Mouse (Mus musculus) midbrain, embryonic 15.5 days (tissue): ENCODE results near the gene Cdkl2. TPM values are rescaled to one million over a fixed set of nuclear protein-coding genes. Genes with fewer than 3 reads are reported as not detected.

Source experiments
- ATAC-seq: fragments of 200-750 bp; cut with Nextera tagmentation; replicated peaks from 2 replicates; pipeline ENCODE4 v1.8.0; 2017; ENCODE audit warnings: moderate TSS enrichment
- H3K27ac ChIP-seq: fragments of 300-500 bp; sonication (generic); 2 replicates; pipeline ENCODE4 v1.5.1; 2015; ENCODE audit warnings: mild to moderate bottlenecking, inconsistent platforms
- H3K27me3 ChIP-seq: fragments of 300-500 bp; sonication (generic); replicated peaks from 2 replicates; pipeline ENCODE4 v1.6.1; 2015; ENCODE audit warnings: inconsistent platforms
- H3K36me3 ChIP-seq: fragments of 300-500 bp; sonication (generic); replicated peaks from 2 replicates; pipeline ENCODE4 v1.6.1; 2015; ENCODE audit warnings: inconsistent platforms
- H3K4me1 ChIP-seq: fragments of 300-500 bp; sonication (generic); 2 replicates; pipeline ENCODE4 v1.6.1; 2015; ENCODE audit warnings: inconsistent platforms
- H3K4me2 ChIP-seq: fragments of 300-500 bp; sonication (generic); 2 replicates; pipeline ENCODE4 v1.6.1; 2015; ENCODE audit warnings: inconsistent platforms, mild to moderate bottlenecking, moderate library complexity
- H3K4me3 ChIP-seq: fragments of 300-500 bp; sonication (generic); 2 replicates; pipeline ENCODE4 v1.5.1; 2015; ENCODE audit warnings: mild to moderate bottlenecking, inconsistent platforms
- H3K9ac ChIP-seq: fragments of 300-500 bp; sonication (generic); 2 replicates; pipeline ENCODE4 v1.6.1; 2015; ENCODE audit warnings: mild to moderate bottlenecking, inconsistent platforms
- H3K9me3 ChIP-seq: fragments of 300-500 bp; sonication (generic); 2 replicates; pipeline ENCODE4 v1.6.1; 2016; ENCODE audit warnings: inconsistent platforms
- WGBS: fragments of 180-500 bp; shearing (Covaris S2); methylation state at CpG from one replicate; pipeline ENCODE4 v1.1.7; 2015; ENCODE audit warnings: mixed read lengths; 5-methylcytosine and 5-hydroxymethylcytosine counted together
- polyA plus RNA-seq: library from polyadenylated mRNA; unstranded; fragments of >200 nt; fragmentation: Nextera tagmentation; extraction: Ambion mirVana; gene quantifications from 2 replicates; pipeline ENCODE4 v1.2.1, GENCODE M21; 2015

The Cdkl2 gene
- polyA plus RNA-seq, 1 experiment from 2014 or later, result 10.5 TPM

DNA sequence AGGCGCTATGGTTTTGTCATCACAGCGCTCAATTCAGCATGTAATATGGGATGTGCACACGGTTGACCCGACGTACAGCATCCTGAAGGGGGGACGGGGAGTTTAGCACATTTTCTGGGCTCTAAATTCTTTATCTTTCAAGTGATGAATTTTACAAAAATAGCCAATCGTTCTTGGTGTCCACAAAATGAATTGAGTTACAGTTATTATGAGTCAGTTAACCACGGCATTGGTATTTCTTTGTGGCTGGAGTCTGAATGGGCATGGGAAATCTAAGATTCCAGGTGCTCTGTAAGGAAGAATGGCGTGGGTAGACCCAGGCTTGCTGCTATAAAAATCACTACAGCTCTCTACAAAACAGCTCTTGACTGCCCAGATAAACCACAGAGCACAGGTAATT, 54.4 kb downstream of the Cdkl2 start:
- no peak overlapping the region for H3K4me2 ChIP-seq

DNA sequence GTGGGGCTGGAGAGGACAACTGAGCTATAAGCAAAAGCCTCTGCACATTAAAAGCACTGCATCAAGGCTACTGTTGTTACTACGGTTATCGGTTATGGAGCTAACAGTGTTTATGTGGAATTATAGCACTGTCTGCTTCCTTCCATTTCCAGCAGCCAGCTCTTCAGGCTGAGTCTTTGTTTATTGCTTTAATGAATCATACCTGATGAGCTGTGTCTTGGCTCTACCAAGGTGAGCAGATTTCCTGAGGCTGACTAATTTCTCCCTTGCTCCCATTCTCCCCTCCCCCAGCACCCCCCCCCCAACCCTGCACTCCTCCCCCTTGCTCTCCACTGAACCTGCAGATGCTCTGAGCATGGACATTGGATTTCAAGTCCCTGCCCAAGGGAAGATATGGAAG, 55.9 kb downstream of the Cdkl2 start:
- no peak overlapping the region for H3K4me2 ChIP-seq
- no peaks in the 10 kb centered on the region for H3K36me3 ChIP-seq
- no peak overlapping the region for H3K4me3 ChIP-seq
- ATAC-seq, result no peak
- H3K27me3 ChIP-seq, result no peaks in the 10 kb centered on the region
- H3K4me1 ChIP-seq, result no peaks in the 10 kb centered on the region
- no peak overlapping the region for H3K27ac ChIP-seq
- no peak overlapping the region for H3K9ac ChIP-seq
- H3K9me3 ChIP-seq, result no peaks in the 10 kb centered on the region
- WGBS, result 95% methylated on average over 2 of the region's 2 CpGs

More for the DNA sequence above, 54.4 kb downstream of the Cdkl2 start:
- WGBS, result 78% methylated on average over 9 of the region's 9 CpGs
- H3K9me3 ChIP-seq, result no peaks in the 10 kb centered on the region
- H3K36me3 ChIP-seq, result no peaks in the 10 kb centered on the region
- no peak for ATAC-seq
- H3K9ac ChIP-seq, result no peak overlapping the region
- H3K4me1 ChIP-seq, result no peaks in the 10 kb centered on the region
- H3K4me3 ChIP-seq, result no peak overlapping the region
- H3K27ac ChIP-seq, result no peak overlapping the region
- no peaks in the 10 kb centered on the region for H3K27me3 ChIP-seq

DNA sequence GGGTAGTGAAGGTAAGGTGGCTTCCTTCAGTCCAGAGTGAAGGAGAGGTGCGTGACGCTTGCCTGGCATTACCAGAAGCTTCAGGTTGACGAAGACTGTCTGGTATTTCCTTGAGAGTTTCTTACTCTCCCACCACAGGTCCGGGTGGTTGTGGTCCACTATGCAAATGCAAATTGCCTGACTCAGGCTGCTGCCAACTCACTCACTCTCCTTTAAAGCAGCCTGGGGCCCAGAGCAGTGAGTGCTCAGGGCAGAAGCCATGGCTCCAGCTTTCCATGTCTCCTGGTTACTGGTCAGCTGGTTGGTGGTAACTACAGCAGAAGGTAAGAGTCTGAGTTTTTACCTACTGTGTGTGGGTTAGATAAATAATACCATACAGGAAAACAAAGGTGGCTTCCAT, 56.4 kb downstream of the Cdkl2 start, which contains the start of gene Odaph:
Odaph (plus strand) TSS at position 240 of the 400 bp plus-strand sequence.
- no peak within 1 kb of the TSS for H3K9ac ChIP-seq
- H3K27me3 ChIP-seq, result no peaks in the 10 kb centered on the region
- H3K9me3 ChIP-seq, result no peaks in the 10 kb centered on the region
- no peaks in the 10 kb centered on the region for H3K36me3 ChIP-seq
- H3K4me3 ChIP-seq, result no peak within 1 kb of the TSS
- 67% methylated on average over 4 of the region's 4 CpGs for WGBS
- no peaks in the 10 kb centered on the region for H3K4me1 ChIP-seq
- no peak for ATAC-seq
- H3K27ac ChIP-seq, result no peak within 1 kb of the TSS
- no peak within 1 kb of the TSS for H3K4me2 ChIP-seq

DNA sequence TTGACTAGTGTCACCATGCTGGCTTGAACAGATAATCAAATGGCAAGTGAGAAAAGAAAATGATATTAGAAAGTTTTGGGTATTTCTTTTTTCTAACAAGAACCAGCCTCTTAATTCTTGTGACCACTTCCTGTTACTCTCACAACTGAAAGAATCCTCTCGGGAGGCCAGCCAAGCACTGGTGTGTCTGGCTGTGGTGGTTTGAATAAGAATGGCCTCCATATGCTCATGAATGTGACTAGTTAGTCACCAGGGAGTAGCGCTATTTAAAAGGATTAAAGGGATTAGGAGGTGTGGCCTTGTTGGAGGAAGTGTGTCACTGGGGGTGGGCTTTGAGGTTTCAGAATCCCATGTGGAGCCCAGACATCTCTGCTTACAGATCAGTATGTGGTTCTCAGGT, 58.0 kb downstream of the Cdkl2 start:
- no peak overlapping the region for H3K9ac ChIP-seq
- no peak overlapping the region for H3K4me3 ChIP-seq
- H3K27ac ChIP-seq, result no peak overlapping the region
- no peak overlapping the region for H3K4me2 ChIP-seq
- no peak for ATAC-seq
- H3K9me3 ChIP-seq, result no peaks in the 10 kb centered on the region
- H3K27me3 ChIP-seq, result no peaks in the 10 kb centered on the region
- 24% methylated on average over 2 of the region's 2 CpGs for WGBS
- H3K4me1 ChIP-seq, result no peaks in the 10 kb centered on the region
- H3K36me3 ChIP-seq, result no peaks in the 10 kb centered on the region

DNA sequence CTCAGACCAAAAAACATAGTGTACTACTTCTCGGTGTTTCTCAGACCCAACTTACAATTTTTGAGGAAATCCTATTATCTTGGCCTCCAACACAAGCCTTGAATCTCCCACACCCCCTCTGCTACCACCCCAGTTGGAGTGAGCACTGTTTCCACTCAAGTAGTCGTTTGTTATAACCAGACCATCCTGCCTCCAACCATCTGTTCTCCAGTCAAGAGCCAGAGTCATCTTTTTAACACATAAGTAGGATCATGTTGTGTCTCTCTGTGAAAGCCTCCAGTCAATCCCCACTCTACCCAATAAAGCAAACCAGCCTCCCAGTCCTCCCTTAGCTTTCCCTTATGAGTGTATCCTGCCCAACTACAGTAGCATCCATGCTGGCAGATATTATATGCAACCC, 60.2 kb downstream of the Cdkl2 start:
- Histone ChIP-seq H3K4me1 (no peaks in the 10 kb centered on the region), H3K27ac (no peak overlapping the region), H3K9ac (no peak overlapping the region), H3K27me3 (no peaks in the 10 kb centered on the region), H3K4me3 (no peak overlapping the region), H3K4me2 (no peak overlapping the region), H3K36me3 (no peaks in the 10 kb centered on the region), H3K9me3 (no peaks in the 10 kb centered on the region)
- no peak for ATAC-seq
- 77% methylated on average over 2 of the region's 2 CpGs for WGBS

DNA sequence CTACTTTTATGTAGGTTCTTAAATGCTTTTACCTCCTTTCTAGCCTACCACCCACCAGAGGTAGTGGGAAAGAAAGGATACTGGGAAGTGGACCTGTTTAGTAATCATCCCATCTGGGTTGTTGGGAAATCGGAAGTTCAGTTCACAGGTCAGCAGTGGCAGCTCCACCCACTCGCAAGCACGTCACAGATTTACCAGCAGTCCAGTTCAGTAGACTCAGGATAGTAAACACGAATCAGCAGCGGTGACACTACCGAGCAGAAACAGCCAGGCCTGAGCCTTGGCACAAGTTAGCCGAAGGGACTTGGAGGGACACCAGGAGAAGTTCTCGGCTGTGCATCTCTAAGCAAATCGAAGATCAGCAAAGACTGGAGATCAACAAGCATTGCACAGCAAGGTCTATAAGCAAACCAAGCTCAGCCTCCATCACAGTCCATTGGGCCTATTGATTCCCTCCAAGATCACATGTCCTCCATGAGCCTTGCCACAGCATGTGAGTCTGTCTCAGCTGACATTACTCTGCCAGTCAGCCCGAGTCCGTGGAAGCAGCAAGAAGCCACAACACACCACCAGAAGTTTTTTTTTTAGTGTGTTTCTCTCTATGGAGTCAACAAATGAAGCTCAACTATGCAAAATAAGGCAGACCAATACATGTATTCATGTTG, 62.4 kb downstream of the Cdkl2 start:
- H3K9me3 ChIP-seq, result no peaks in the 10 kb centered on the region
- WGBS, result 92% methylated on average over 11 of the region's 11 CpGs
- no peak overlapping the region for H3K9ac ChIP-seq
- no peaks in the 10 kb centered on the region for H3K36me3 ChIP-seq
- no peak overlapping the region for H3K4me3 ChIP-seq
- no peaks in the 10 kb centered on the region for H3K27me3 ChIP-seq
- H3K4me1 ChIP-seq, result no peaks in the 10 kb centered on the region
- no peak for ATAC-seq
- no peak overlapping the region for H3K4me2 ChIP-seq
- no peak overlapping the region for H3K27ac ChIP-seq

DNA sequence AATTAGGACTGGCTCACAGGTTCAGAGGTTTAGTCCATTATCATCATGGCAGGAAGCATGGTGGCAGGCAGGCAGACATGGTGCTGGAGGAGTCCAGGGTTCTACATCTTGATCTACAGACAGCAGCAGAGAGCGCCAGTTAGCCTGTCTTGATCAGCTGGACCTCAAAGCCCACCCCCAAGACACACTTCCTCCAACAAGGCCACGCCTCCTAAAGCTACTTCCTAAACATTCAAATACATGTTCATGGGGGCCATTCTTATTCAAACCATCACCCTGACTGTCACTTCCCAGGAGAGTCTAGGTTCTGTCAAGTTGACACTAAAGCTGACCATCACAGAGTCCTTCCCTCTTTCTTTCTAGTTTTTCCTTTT, 66.3 kb downstream of the Cdkl2 start:
- no peaks in the 10 kb centered on the region for H3K36me3 ChIP-seq
- no peaks in the 10 kb centered on the region for H3K27me3 ChIP-seq
- WGBS, result 89% methylated on average over 2 of the region's 2 CpGs
- no peak overlapping the region for H3K4me3 ChIP-seq
- H3K27ac ChIP-seq, result no peak overlapping the region
- no peaks in the 10 kb centered on the region for H3K4me1 ChIP-seq
- ATAC-seq, result no peak
- no peak overlapping the region for H3K9ac ChIP-seq
- no peaks in the 10 kb centered on the region for H3K9me3 ChIP-seq
- no peak overlapping the region for H3K4me2 ChIP-seq

DNA sequence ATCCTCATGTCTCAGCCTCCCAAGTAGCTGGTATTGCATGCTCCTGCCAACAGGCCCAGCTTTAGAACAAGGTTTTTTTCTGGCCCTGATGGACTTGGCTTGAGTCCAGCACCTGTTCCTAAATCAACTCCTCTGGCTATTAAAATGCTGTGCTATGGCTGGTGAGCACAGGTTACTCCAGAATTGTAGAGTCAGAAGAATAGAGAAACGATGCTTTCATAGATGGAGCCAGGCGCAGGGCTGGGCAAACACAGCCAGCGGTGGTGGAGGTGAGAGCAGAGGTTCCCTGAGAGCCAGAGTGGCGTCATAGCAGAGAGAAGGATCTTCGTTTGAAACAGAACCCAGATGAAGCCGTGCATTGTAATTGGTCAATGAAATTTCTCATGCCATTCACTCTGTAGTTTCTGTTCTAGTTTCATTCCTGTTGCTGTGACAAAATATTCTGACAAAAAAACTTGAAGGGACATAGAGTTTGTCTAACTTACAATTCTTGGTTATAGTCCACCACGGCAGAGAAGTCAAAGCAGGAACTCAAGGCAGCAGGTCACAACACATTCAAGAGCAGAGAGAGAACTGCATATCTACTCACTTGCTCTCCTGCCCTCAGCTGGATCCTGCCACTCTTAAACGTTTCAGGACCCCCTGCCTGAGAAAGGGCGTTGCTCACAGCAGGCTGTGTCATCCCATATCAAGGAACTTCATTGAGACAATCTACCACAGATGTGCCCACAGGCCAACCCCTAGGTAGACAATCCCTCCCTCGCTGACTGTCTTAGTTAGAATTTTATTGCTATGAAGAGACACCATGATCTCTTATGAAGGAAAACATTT, 66.9 kb downstream of the Cdkl2 start:
- WGBS, result 74% methylated on average over 10 of the region's 10 CpGs
- ATAC-seq, result no peak
- Histone ChIP-seq H3K36me3 (no peaks in the 10 kb centered on the region), H3K27ac (no peak overlapping the region), H3K9me3 (no peaks in the 10 kb centered on the region), H3K27me3 (no peaks in the 10 kb centered on the region), H3K4me1 (no peaks in the 10 kb centered on the region), H3K4me3 (no peak overlapping the region), H3K9ac (no peak overlapping the region), H3K4me2 (no peak overlapping the region)

DNA sequence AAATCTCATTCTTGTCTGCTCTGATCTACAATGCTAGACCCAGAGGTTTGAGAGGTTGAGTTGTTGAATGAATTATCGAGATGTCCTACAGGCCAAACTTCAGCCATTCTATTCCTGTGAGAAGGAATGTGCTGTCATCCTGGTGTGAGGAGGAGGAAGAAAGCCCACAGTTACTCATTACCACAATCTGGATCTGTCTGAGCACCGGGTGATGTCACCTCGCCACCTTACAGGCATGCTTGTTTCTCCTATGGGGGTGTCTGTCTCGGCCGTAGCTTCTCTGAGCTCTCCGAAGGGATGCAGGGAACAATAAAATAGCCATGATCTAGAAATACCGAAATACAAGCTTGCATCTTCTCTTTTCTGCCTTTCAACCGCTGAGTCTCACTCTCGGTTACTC, 67.9 kb downstream of the Cdkl2 start:
- Histone ChIP-seq H3K4me3 (no peak overlapping the region), H3K27ac (no peak overlapping the region), H3K27me3 (no peaks in the 10 kb centered on the region), H3K4me2 (no peak overlapping the region), H3K36me3 (no peaks in the 10 kb centered on the region), H3K9ac (no peak overlapping the region), H3K4me1 (no peaks in the 10 kb centered on the region), H3K9me3 (no peaks in the 10 kb centered on the region)
- 93% methylated on average over 9 of the region's 9 CpGs for WGBS
- ATAC-seq, result no peak

DNA sequence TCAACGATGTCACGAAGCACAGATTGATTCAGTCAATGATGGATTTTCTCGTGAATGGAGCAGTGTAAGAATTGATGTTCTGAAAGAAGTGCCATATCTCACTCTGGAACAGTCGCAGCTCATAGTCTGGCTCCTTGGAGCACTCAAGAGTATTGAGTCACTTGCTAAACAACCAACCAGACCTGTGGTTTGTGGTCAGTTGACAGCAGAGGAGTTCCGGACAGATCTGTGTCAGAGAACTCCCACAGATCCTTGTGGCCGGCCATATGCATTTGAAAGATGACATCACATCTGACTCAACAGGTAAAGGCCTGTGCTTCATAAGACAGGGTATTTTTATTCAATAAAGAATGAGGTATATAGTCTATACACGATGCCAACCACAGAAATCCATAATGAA, 69.7 kb downstream of the Cdkl2 start:
- 93% methylated on average over 7 of the region's 7 CpGs for WGBS
- Histone ChIP-seq H3K9ac (no peak overlapping the region), H3K36me3 (no peaks in the 10 kb centered on the region), H3K27ac (no peak overlapping the region), H3K27me3 (no peaks in the 10 kb centered on the region), H3K4me3 (no peak overlapping the region), H3K4me2 (no peak overlapping the region), H3K9me3 (no peaks in the 10 kb centered on the region), H3K4me1 (no peaks in the 10 kb centered on the region)
- no peak for ATAC-seq

DNA sequence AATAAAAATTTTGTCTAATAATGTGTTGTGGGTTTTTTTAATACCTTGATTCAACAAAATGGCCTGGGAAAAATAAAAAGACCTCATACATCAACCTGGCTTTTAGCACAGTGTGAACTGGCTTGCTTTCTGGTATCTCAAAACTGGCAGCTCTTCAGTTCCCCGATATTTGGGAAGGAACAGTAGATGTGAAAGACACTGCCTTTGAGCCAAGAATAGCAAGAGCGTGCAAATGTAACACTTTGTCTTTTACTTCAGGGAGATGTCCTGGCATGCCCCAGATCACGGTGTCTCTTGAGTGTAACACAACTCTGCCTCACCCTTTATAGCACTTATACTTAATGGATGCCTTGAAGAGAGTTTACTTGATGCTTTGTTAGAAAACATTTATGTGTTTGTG, 71.6 kb downstream of the Cdkl2 start:
- WGBS, result 96% methylated on average over 3 of the region's 3 CpGs
- no peak overlapping the region for H3K4me2 ChIP-seq

DNA sequence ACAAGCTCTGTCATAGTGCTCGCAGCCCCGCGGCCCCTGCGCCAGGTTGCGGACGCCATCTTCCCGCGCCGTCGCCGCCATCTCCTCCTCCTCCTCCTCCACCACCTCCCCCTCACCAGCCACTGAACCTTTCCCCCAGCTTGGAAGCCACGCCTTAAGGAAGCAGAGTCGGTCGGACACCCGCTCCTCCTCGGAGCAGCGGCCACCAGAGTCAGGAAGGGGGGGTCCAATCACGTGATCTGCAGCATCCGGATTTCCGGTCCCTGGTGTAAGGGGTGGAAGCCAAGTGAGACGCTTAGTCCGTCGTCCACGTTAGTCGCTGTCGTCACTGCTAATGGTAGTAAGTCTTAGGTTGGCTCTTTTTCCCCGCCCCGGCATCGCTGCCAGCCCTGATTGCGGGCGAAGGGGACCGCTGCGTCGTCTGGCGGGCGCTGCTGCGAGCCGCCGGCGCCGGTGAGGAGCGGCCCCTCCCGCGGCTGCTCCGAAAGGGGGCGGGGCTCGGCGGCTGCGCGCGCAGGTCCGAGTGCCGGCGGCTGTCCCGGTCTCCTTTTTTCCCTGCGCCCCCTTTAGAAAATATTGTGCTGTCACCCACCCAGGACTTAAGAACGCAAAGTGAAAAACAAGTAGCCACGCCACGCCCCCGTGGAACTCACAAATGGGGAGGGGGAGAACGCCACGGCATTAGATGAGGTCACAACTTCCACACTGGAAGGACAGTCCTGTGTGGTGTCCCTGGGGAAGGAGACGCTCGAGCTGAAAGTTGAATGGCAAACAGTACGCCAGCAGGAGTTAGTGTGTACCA, 80.8 kb downstream of the Cdkl2 start, which contains the start of gene Rchy1:
Rchy1 (minus strand) TSS at position 430 of the 802 bp plus-strand sequence.
- Histone ChIP-seq H3K9me3 (no peaks in the 10 kb centered on the region), H3K4me2 (peak within 1 kb of the TSS; percentile 67), H3K4me3 (peak within 1 kb of the TSS; percentile 87), H3K4me1 (peaks cover 24% of the 10 kb centered on the region), H3K27ac (peak within 1 kb of the TSS; percentile 100), H3K9ac (peak within 1 kb of the TSS; percentile 93), H3K27me3 (no peaks in the 10 kb centered on the region), H3K36me3 (no peaks in the 10 kb centered on the region)
- ATAC-seq, result peak; percentile 99
- WGBS, result under 1% methylated on average over 65 of the region's 65 CpGs

More for the DNA sequence above, 71.6 kb downstream of the Cdkl2 start:
- no peak overlapping the region for H3K9ac ChIP-seq
- no peaks in the 10 kb centered on the region for H3K27me3 ChIP-seq
- ATAC-seq, result no peak
- H3K27ac ChIP-seq, result no peak overlapping the region
- H3K4me1 ChIP-seq, result no peaks in the 10 kb centered on the region
- no peak overlapping the region for H3K4me3 ChIP-seq
- no peaks in the 10 kb centered on the region for H3K9me3 ChIP-seq
- H3K36me3 ChIP-seq, result no peaks in the 10 kb centered on the region
